Mouse (Mus musculus) forelimb bud, embryonic 11.5 days (tissue): ENCODE data around the gene Nedd8.

Experiments used
- DNase-seq: peaks from one replicate; pipeline ENCODE4 v3.0.0-alpha.2; 2012; ENCODE audit warnings: low read depth, low spot score

Nedd8 gene

DNA sequence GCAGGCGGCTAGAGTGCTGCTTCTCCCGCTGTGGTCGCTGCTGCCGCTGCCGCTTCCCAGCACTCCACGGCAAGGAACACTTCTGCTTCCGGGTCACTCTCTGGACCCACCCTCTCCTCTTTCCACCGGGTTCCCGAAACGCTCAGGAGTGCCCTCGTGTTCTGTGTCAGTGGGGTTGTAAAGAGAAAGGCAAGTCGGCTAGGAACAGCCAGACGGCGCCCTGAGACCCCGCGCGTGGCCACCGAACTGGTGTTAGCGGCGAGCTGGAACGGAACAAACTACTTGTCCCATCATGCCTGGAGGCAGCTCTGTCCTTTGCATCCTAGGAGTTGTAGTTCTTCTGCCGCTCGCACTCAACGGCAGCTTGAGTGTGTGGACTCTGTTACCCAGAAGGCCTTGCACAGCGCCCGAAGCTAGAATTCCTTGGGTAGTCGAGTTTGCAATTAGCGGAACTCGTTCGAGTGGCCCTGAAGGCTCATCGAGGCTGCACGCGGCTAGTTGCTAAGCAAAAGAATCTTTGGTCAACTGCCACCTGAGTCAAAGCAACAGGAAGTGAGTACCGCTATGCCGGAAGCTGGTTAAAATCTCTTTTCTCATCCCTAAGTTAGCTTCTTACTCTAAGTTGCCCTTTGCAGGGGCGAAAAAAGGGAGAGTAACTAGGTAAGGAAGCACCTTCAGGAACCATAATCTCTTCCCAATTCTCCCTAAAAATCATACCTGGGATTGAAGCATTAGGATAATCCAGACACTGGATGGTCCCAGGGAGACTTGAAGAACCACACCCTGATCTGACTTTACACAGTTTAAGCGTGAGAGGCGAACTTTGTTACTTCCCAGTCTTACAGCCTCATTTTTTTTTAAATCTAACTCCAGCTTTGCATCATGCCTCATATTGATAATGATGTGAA, at the start of gene Nedd8, which contains the start of gene Gmpr2:
Gene Nedd8, minus strand, starts transcription at position 292 of the 908 bp plus-strand sequence.
Gene Gmpr2, plus strand, starts transcription at position 109 of the 908 bp plus-strand sequence.
- DNase-seq = peak; percentile 94

DNA sequence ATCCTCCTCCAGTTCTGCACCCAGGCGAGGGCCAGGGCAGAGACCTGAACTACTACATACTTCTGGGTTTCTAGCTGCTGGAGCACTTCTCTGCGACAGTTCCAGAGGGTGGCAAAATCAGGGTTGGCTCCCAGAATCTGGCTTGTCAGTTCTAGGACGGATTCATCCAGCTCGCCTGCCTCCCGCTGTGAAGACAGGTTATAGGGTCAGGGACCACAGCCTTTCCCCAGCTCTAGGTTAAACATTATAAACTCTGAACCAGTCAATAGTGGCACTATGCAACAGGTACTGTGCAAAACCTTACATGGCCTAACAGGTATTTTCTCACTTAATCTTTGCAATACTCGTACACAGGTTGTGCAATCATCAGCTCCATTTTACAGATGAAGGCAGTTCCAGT, 49.2 kb upstream of the Nedd8 start:
- no peak for DNase-seq

DNA sequence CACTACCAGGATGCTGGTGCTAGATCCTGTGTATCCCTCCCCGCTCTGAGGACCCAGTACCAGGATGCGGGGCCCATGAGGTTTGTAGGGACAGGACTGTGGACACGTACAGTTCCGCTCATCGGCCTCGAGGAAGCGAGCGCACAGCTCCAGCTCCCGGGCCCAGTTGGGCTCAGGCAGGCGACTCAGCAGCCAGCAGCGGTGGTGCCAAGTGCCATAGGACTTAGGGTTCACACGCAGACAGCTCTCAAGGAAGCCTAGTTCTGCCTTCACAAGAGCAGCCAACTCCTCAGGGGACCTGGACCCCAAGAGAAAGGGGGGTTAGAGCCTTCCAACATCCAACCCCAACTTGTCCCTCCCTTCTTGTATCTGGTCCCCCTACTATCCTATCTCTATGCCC, 48.7 kb upstream of the Nedd8 start:
- DNase-seq = no peak

GRCm38 (mm10) chr14:55719737-55720136, 47.8 kb upstream of the Nedd8 start:
- DNase-seq = no peak

DNA sequence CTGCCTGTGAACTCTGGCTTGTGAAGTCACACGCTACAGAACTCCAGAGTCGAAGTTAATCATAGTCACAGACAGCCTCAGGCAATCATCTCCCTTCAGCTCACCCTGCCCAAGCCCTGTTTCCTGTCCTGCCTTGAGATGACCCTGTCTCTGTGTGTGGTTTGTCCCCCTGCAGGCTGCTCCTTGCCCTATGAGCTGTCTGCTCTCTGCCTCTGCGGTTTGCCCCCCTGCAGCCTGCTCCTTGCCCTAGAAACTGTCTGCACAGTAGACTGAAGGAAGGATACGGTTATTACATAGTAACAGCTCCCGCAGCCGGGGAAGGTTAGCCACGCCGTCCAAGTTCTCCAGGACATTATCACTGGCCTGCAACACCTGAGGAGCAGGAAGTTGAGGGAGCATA, 45.0 kb upstream of the Nedd8 start:
- DNase-seq = no peak

GRCm38 (mm10) chr14:55716271-55716670, 44.3 kb upstream of the Nedd8 start:
- DNase-seq = no peak

- DNase-seq = no peak
These were observed 43.0 kb upstream of the Nedd8 start for GRCm38 (mm10) chr14:55714893-55715292.

GRCm38 (mm10) chr14:55713729-55714122, 41.8 kb upstream of the Nedd8 start, which contains the start of gene Tgm1:
Gene Tgm1 (minus strand): TSS chr14:55713926.
- no peak for DNase-seq

DNA sequence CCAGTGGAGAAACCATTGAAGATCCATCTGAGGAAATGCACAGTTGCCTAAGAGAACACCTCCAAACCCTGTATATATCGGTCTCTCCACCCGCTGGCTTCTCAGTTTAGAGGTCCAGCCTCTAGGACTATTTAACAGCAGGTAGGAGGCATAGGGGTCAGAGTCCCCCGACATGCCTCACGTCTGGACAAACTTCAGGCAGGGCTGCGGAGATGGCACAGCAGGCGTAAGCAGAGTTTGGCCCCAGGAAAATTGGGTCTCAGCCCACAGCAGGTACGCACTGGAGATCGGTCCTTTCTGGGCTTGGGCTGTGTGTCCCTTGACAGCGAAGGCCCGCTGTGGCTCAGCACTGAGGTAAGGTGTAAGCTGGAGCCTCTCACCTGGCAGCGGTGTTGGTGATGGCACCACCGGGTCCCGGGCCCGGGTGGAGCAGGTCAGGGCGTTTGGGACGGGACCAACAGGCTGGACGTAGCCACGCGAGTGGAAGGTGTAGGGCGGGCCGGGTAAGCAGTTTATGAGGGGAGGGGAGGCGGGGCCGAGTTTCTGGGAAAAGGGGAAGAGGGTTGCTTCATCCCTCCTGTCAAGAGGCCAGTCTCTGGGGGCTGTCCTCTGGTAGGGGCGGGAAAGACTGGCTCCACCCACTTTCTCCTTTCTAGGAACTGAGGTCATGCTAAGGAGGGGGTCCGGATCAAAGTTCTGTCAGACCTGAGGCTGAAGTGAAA, 41.2 kb upstream of the Nedd8 start:
- DNase-seq = peak; percentile 12

DNA sequence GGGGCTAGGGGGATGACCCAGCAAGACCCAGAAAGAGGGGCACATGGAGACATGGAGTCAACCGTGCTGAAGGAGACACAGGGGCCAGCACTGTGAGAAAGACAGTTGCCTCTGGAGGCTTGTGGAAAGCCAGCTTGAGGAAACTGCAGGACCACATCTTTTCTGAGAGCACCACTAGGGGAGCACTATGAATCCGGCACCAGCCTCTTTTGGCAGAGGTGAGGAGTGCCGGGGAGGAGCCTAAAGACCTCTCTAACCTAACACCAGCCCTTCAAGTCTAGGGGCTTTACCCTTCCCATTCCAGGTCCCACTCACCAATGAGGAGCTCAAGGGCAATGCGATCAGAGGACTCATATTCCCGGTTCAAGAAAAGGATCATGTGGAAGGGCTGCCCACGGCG, 39.9 kb upstream of the Nedd8 start:
- DNase-seq = no peak

GRCm38 (mm10) chr14:55709509-55709908, 37.6 kb upstream of the Nedd8 start:
- no peak for DNase-seq

DNA sequence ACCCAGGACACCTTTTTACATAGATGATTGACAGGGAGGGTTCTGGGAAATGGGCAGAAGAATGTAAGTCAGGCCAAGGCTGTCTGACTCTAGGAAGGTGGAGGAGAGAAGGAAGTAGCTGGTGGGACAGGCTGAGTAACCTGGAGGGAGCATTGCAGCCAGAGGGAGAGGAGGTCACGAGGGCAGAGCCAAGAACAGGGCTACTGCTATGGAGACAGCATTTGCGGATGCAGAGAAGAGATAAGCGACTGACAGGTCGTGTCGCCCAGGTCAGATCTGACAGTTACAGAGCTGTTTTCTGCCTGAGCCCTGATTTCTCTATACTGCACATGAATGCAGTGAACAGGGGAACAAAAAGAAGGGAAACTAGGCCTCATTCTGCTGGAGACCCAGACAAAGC, 35.5 kb upstream of the Nedd8 start:
- DNase-seq = no peak

GRCm38 (mm10) chr14:55706051-55706600, 34.2 kb upstream of the Nedd8 start:
- no peak for DNase-seq

DNA sequence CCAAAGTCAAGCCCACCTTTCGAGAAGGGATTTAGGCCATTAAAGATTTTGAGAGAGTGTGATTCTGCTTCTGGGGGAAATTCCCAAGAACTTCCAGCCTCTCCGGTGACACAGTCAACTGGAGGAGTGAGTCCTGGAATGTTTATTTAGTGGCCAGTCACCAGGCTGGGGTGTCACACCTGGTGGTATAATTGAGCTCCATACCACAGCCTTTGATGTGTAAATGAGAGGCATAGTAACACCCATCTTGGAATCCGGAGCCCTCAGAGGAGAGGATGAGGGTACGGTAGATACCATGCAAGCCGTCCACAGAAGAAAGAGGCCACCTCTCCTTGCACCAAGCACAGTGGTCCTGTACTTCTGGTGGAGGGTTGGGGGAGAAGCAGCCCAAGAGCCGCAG, 30.8 kb upstream of the Nedd8 start:
- DNase-seq = no peak

- no peak for DNase-seq
These were observed 29.2 kb upstream of the Nedd8 start for GRCm38 (mm10) chr14:55701131-55701530.

DNA sequence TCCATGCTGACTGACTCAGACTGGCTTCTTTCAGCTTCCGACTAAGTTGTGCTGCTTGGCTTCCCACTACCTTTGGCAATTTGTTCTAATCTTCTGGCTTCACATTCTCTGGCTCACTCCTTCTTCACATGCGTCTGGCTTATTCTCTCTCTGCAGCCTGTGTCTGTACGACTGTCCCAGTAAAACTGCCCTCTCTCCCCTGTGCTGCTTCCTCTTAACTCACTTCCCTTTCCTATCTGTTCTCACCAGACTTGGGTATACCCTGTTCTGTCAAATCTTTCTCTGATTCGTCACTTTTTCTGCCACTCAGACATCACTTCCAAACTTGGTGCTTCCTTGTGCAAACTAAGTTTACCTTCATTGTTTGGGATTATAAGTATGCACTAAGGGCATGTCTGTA, 25.3 kb upstream of the Nedd8 start:
- DNase-seq = no peak

DNA sequence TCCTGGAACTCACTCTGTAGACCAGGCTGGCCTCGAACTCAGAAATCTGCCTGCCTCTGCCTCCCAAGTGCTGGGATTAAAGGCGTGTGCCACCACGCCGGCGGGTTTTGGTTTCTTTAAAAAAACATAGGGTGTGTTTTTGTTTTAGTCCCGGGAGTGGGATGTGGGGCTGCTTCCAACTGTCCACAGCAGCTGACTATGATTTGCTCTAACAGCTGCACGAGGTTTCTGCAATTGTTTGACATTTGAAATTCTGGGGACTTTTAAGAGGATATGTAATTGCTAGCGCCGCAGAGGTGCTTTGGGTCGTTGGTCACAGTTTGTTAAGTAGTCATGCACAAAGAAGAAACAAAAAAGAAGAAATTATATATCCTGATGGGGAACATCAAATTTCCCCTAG, 17.5 kb upstream of the Nedd8 start:
- DNase-seq = no peak

DNA sequence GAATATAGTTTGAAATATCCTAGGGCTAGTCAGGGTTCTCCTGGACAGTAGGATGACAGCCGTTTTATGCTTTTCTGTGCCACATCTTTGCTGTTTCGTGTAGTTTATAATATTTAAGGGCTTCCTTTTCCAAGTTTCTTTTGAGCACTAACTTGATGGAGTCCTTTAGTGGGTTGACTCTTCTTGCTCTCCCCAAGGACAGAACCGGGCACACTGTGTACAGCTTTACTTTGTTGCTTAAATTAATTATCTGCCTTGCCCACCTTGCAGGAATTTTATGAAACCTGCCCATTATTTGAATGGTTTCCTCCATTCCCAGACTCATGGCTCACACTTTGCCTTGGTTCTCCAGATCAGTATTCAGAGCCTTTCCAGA, 10.2 kb upstream of the Nedd8 start:
- DNase-seq = no peak

DNA sequence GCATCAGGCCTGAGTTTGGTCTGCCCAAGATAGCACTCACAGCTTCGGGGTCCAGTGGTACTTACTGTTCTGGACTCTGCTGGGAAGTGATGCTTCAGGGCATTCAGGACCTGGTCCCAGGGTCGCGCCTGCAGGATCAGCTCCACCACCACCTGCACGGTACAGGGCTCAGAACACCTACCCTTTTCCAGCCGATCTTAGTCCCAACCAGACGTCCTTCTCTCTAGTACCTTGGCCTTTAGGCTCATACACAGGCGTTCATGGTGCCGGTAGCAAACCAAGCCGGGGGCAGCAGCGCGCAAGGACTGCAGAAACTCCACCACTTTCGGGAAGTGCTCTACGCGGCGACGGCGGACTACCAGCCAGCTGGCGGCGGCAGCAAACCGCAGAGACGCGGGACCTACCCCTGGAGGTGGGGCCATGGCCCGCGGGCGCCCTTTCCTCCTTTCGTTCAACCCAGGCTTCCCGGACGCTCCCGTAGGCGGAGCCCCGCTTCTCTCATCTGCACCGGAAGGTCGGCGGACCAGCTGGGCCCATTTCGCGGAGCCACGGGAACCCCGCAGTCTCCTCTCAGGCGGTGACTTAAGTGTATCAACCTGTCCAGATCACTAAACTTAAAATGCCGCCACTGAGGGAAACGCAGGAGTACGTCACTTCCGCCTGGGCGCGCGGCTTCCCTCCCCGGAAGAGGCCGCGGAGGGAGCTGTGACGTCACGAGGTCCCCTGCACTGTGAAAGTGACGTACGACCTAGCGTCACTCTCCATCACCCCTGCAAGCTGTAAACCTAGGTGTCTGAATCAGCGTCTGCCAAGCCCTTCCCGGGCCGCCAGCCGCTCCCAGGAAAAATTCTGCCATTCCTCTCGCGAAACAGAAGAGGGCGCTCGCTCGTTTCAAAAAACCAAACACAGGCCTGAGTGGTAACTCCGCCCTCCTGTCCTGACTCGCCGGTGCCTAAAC, 9.5 kb upstream of the Nedd8 start, which contains the start of gene Tinf2:
Gene Tinf2, minus strand, starts transcription at position 661 of the 958 bp plus-strand sequence.
- DNase-seq = peak; percentile 99

GRCm38 (mm10) chr14:55677615-55678014, 5.7 kb upstream of the Nedd8 start:
- DNase-seq = no peak

DNA sequence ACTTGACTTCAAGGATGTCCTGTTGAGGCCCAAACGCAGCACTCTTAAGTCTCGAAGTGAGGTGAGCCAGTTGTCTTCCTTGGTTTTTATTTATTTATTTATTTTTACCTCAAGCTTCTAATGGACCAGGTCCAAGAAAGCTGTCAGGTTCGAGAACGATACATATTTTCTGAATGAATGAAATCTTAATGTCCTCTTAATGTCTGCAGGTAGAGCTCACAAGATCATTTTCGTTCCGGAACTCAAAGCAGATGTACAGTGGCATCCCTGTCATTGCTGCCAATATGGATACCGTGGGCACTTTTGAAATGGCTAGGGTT, 777 bp upstream of the Nedd8 start:
- no peak for DNase-seq

- DNase-seq = no peak
These were observed 465 bp downstream of the Nedd8 start for GRCm38 (mm10) chr14:55671486-55671832.
